Mouse (Mus musculus) heart, postnatal 14 days (tissue): Measurements from ENCODE around the gene Trmt44. TPM values are rescaled to one million over a fixed set of nuclear protein-coding genes. Genes with fewer than 3 reads are reported as not detected.

Experiments used
- DNase-seq, 2 experiments: peaks; one replicate each; pipeline ENCODE4 v3.0.0; 2021 to 2022
- intact Hi-C: fragments of 180-260 bp; cut with DNase I; formaldehyde crosslinking; loops from one replicate; pipeline ENCODE4 v1.15.1; 2025
- total RNA-seq, 2 experiments: library from RNA; stranded (reverse); gene quantifications; 2 replicates each; pipeline ENCODE4 v1.2.3; 2021

Gene Trmt44
- total RNA-seq, 2 experiments from 2014 or later = 2.8 to 3.1 TPM

- DNase-seq = peak in 1 of 2 experiments; percentile 50
- intact Hi-C loops = no loop called here
Observed at GRCm38 (mm10) chr5:35551855-35552837, 22.7 kb downstream of the Trmt44 start.

GRCm38 (mm10) chr5:35546127-35546526 is 28.7 kb downstream of the Trmt44 start:
- intact Hi-C loops = no loop called here
- no peak for DNase-seq

GRCm38 (mm10) chr5:35541059-35541790 is 33.6 kb downstream of the Trmt44 start:
- DNase-seq = no peak
- intact Hi-C loops = no loop called here

GRCm38 (mm10) chr5:35540555-35540954 is 34.3 kb downstream of the Trmt44 start:
- no peak for DNase-seq
- intact Hi-C loops = no loop called here

- intact Hi-C loops = no loop called here
- no peak for DNase-seq
Observed at GRCm38 (mm10) chr5:35539576-35539975, 35.3 kb downstream of the Trmt44 start.

- intact Hi-C loops = no loop called here
- peak in 1 of 2 experiments; percentile 43 for DNase-seq
Observed at GRCm38 (mm10) chr5:35538022-35538421, 36.8 kb downstream of the Trmt44 start.

- intact Hi-C loops = no loop called here
- no peak for DNase-seq
Observed at GRCm38 (mm10) chr5:35537474-35537873, 37.4 kb downstream of the Trmt44 start.

GRCm38 (mm10) chr5:35536271-35536670 is 38.6 kb downstream of the Trmt44 start:
- intact Hi-C loops = no loop called here
- DNase-seq = no peak

GRCm38 (mm10) chr5:35531586-35531985 is 43.3 kb downstream of the Trmt44 start:
- DNase-seq = peak; percentile 43 to 58

GRCm38 (mm10) chr5:35530442-35530841 is 44.4 kb downstream of the Trmt44 start:
- peak; percentile 46 to 63 for DNase-seq

More at GRCm38 (mm10) chr5:35531586-35531985, 43.3 kb downstream of the Trmt44 start:
- intact Hi-C loops = no loop called here

GRCm38 (mm10) chr5:35525469-35526123 is 49.3 kb downstream of the Trmt44 start, which contains the start of gene Cpz:
Cpz (minus strand) TSS chr5:35525698.
- DNase-seq = peak; percentile 27 to 57
- intact Hi-C loops = loop anchor here (2.0 to 5.0 kb wide), 2 partner anchors 37 to 187 kb away; no protein-coding TSS in a partner anchor

More at GRCm38 (mm10) chr5:35530442-35530841, 44.4 kb downstream of the Trmt44 start:
- intact Hi-C loops = no loop called here

- intact Hi-C loops = loop anchor here (2.0 to 5.0 kb wide), 2 partner anchors 38 to 158 kb away; no protein-coding TSS in a partner anchor
- DNase-seq = no peak
Observed at GRCm38 (mm10) chr5:35524381-35524780, 50.5 kb downstream of the Trmt44 start.

GRCm38 (mm10) chr5:35523735-35524134 is 51.1 kb downstream of the Trmt44 start:
- intact Hi-C loops = loop anchor here (2.0 to 5.0 kb wide), 2 partner anchors 39 to 159 kb away; no protein-coding TSS in a partner anchor

GRCm38 (mm10) chr5:35516781-35517180 is 58.1 kb downstream of the Trmt44 start:
- intact Hi-C loops = no loop called here
- no peak for DNase-seq

More at GRCm38 (mm10) chr5:35523735-35524134, 51.1 kb downstream of the Trmt44 start:
- peak; percentile 73 to 87 for DNase-seq

- intact Hi-C loops = loop anchor here (1.0 kb wide), 2 partner anchors 130 to 149 kb away; no protein-coding TSS in a partner anchor
- DNase-seq = peak; percentile 41 to 75
Observed at GRCm38 (mm10) chr5:35510589-35510988, 64.3 kb downstream of the Trmt44 start.

Other genes starting within 250 kb of the Trmt44 start
- not detected for gene Hmx1, start 186.0 kb downstream of the Trmt44 start, total RNA-seq
- gene Cpz, start 49.4 kb downstream of the Trmt44 start, total RNA-seq = 1 to 10 TPM; 4.2 to 5.6 TPM
- gene Acox3, start 8.0 kb upstream of the Trmt44 start, total RNA-seq = 10 to 100 TPM; 24.8 to 27.3 TPM
- 100 to 1,000 TPM; 108 to 149 TPM for gene Htra3, start 104.7 kb upstream of the Trmt44 start, total RNA-seq
- gene Sh3tc1, start 164.9 kb upstream of the Trmt44 start, total RNA-seq = 10 to 100 TPM in 1 of 2 experiments, 1 to 10 TPM in 1; 9.8 to 10.6 TPM
- gene Ablim2, start 182.8 kb upstream of the Trmt44 start, total RNA-seq = 10 to 100 TPM; 12.2 to 17.5 TPM